In genomic region chr7:119554040-119554439, GRCm38 (mm10) we compare ENCODE assay signal across 39 mouse cellular contexts. TPM values are rescaled to one million over a fixed set of nuclear protein-coding genes. Genes with fewer than 3 reads are reported as not detected.
"Had no signal": no experiment of that assay in that cellular context is flagged by ENCODE, and none has a peak within 500 bp of the region (broad histone marks: within the 10 kb centered on the region; RNA-seq: fewer than 3 reads in every experiment).

TSS of gene Acsm2 (plus strand) at chr7:119554340.

- H3K27ac ChIP-seq: heart, embryonic 10.5 days; hindbrain, embryonic 13.5 days; hindbrain, embryonic 15.5 days; hindbrain, postnatal 0 days; limb, embryonic 13.5 days; limb, embryonic 15.5 days; liver, embryonic 12.5 days; liver, embryonic 14.5 days had no signal

- DNase-seq: forebrain, postnatal 0 days; gastrocnemius, postnatal 14 days; gastrocnemius, postnatal 36 days; heart, adult 18-20 months; heart, postnatal 10 days; kidney, adult 18-20 months; kidney, adult 9 months; layer of hippocampus, adult 9-11 months; layer of hippocampus, postnatal 36 days; left cerebral cortex, postnatal 4 days; lung, adult 18-20 months had no signal

- H3K4me2 ChIP-seq: heart, embryonic 12.5 days; hindbrain, embryonic 13.5 days; hindbrain, embryonic 15.5 days; limb, embryonic 13.5 days; limb, embryonic 15.5 days; liver, embryonic 12.5 days had no signal

- H3K4me3 ChIP-seq: heart, embryonic 10.5 days; heart, embryonic 12.5 days; hindbrain, embryonic 13.5 days; hindbrain, embryonic 15.5 days; limb, embryonic 13.5 days; limb, embryonic 15.5 days; liver, embryonic 12.5 days had no signal

- H3K27me3 ChIP-seq: heart, embryonic 12.5 days; hindbrain, embryonic 13.5 days; hindbrain, embryonic 15.5 days; limb, embryonic 13.5 days; limb, embryonic 15.5 days; liver, embryonic 12.5 days had no signal

- H3K9me3 ChIP-seq: heart, embryonic 10.5 days; heart, embryonic 12.5 days; hindbrain, embryonic 13.5 days; hindbrain, embryonic 15.5 days; limb, embryonic 13.5 days; limb, embryonic 15.5 days; liver, embryonic 12.5 days had no signal

- H3K4me1 ChIP-seq: heart, embryonic 10.5 days; heart, embryonic 12.5 days; hindbrain, embryonic 13.5 days; hindbrain, embryonic 15.5 days; limb, embryonic 13.5 days; limb, embryonic 15.5 days; liver, embryonic 12.5 days had no signal

- H3K9ac ChIP-seq: forebrain, postnatal 0 days; heart, embryonic 12.5 days; hindbrain, embryonic 13.5 days; hindbrain, embryonic 15.5 days; limb, embryonic 13.5 days; limb, embryonic 15.5 days; liver, embryonic 12.5 days; liver, embryonic 14.5 days had no signal

- H3K36me3 ChIP-seq: heart, embryonic 10.5 days; heart, embryonic 12.5 days; hindbrain, embryonic 13.5 days; hindbrain, embryonic 15.5 days; limb, embryonic 13.5 days; limb, embryonic 15.5 days; liver, embryonic 12.5 days had no signal

- ATAC-seq: forebrain, postnatal 0 days; hindbrain, postnatal 0 days; intestine, embryonic 16.5 days; liver, embryonic 12.5 days had no signal

RNA-seq across cellular contexts. Expression of gene Acsm2, which starts in this region (rescaled TPM):
- total RNA-seq: gastrocnemius, adult 8-10 months; gastrocnemius, postnatal 14 days; gastrocnemius, postnatal 36 days; heart, adult 18-20 months; heart, adult 8-10 months; heart, postnatal 10 days; heart, postnatal 25 days; hematopoietic stem cell, adult 5-6 weeks; layer of hippocampus, adult 18-20 months; layer of hippocampus, adult 8-10 months; layer of hippocampus, postnatal 14 days; layer of hippocampus, postnatal 36 days; left cerebral cortex, adult 18-20 months; left cerebral cortex, adult 8-10 months; left cerebral cortex, postnatal 10 days; left cerebral cortex, postnatal 25 days; left cerebral cortex, postnatal 4 days had no signal
- polyA plus RNA-seq: forebrain, postnatal 0 days; heart, embryonic 10.5 days; heart, embryonic 12.5 days; heart, embryonic 14.5 days; heart, embryonic 16.5 days; hindbrain, embryonic 11.5 days; hindbrain, embryonic 13.5 days; intestine, embryonic 14.5 days; intestine, embryonic 16.5 days; large intestine, adult 2 months; limb, embryonic 11.5 days; limb, embryonic 13.5 days; limb, embryonic 15.5 days; liver, embryonic 12.5 days; liver, embryonic 14.5 days; liver, embryonic 16.5 days had no signal
